Mouse (Mus musculus) neutrophil, adult 83 days (primary cell): ENCODE measurements around the gene Zpr1. TPM values are rescaled to one million over a fixed set of nuclear protein-coding genes. Genes with fewer than 3 reads are reported as not detected.

Experiments used
- total RNA-seq, 2 experiments: library from RNA; stranded (reverse); gene quantifications; one replicate each; pipeline ENCODE4 v1.2.4; 2023

Gene Zpr1
- total RNA-seq: 10 to 100 TPM; 24.6 to 25.6 TPM

GRCm38 (mm10) chr9:46272677-46273454 lies at the start of gene Zpr1:
Gene Zpr1, plus strand, starts transcription at chr9:46273064.

GRCm38 (mm10) chr9:46228491-46228890 lies 44.4 kb upstream of the Zpr1 start, which contains the start of gene Apoa1:
Gene Apoa1, plus strand, starts transcription at chr9:46228580.

DNA sequence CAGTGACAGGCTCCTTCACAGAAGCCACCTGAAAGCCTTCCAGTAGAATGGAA lies 37.4 kb upstream of the Zpr1 start, which contains the start of gene Apoc3:
Gene Apoc3, minus strand, starts transcription at position 41 of the 53 bp plus-strand sequence.

DNA sequence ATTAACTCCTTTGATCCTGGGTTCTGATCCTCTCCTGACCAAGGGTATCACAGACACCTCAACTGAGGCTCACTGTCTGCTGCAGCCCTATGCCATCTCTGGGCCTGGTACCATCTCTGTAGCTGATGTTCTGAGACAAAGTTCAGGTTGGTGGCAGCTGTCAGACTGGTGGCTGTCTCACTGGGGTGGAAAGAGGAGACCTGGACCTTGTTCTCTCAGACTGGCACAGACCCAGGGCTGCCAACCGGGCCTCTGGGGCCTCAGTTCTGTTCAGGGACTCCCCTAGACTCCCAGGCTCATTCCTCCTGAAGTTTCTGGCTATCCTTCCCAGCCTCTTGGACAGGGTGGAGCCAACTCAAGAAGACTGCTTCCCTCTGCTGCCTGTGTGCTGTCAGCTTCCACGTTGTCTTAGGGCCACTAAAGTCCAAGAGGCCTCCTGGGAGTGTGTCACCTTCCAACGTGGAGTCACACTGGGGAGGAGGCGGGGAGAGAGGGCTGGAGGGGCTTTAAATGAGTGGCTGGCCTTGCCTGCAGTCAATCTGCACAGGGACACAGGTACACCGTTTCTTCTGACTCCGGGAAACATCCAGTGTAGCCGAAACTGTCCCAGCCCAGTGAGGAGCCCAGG lies 32.2 kb upstream of the Zpr1 start, which contains the start of gene Apoa4:
Gene Apoa4, plus strand, starts transcription at position 171 of the 628 bp plus-strand sequence.

DNA sequence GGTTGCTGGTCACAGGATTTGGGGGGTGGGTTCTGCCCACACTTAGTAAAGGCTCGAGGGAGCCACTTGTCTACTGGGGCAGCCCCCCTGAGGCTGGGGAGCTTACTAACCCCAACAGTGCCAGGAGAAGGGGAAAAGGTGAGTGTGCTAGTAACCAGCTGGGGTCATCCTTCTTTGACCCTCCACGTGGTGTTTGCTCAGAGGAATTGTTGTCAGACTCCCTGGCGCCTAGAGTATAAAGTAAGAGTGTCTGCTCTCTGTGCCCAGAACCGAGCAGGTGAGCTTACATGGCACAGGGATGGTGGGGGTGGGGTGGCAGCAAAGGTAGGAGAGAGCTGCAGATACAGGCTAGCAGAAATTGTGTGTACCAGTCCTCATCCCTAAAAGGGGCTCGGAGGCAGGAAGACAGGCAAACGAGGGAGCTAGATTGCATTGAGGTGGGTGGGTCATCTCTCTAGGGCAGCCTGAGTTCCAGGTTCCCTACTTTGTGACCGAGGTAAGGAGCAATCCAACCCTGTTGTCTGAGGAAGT lies 4.5 kb upstream of the Zpr1 start, which contains the start of gene Apoa5:
Gene Apoa5, plus strand, starts transcription at position 291 of the 531 bp plus-strand sequence.

DNA sequence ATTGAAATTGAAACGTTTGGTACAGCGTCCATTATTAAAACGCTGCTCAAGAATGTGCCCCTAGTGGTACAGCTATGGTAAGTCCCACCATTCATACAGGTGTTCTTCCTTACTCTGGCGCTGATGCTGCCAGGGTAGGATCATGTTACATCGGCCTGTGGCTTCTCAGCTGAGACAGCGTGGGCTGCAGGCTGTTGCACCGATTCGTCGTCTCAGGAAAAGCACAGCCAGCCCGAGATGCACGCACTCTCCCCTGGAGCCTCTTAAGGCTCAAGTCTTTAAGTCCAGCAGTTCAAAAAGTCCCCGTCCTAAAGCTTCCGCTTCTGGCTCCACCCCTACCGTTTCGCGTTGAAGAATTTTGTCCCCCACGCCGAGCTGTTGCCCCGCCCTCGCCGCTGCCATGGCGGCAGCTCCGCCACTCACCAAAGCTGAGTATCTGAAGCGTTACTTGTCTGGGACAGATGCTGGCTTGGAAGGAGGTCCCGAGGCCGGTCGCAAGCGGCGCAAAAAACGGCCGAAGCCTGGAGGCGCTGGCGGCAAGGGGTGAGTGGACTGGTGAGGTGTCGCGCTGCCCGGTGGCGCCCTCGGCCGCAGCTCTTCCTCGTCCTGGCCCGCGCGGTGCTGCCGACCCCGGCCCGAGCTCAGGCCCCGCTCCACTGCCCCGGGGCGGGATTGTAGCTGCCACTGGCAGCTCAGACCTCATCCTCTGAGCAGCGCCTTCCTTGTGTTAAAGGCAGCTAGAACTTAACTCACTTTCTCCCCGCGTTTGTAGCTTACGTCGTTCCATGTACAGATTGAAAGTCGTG lies 10.0 kb downstream of the Zpr1 start, which contains the start of gene Bud13:
Gene Bud13, plus strand, starts transcription at position 378 of the 806 bp plus-strand sequence.

GRCm38 (mm10) chr9:46319886-46320285 lies 47.0 kb downstream of the Zpr1 start, which contains the start of gene 4931429L15Rik:
Gene 4931429L15Rik, minus strand, starts transcription at chr9:46319986.

Other genes with a start within 250 kb of the Zpr1 start
- not detected for gene Apoa1, start 44.5 kb upstream of the Zpr1 start, total RNA-seq
- not detected for gene Apoc3, start 37.4 kb upstream of the Zpr1 start, total RNA-seq
- gene Apoa4, start 32.4 kb upstream of the Zpr1 start, total RNA-seq: not detected
- not detected for gene Apoa5, start 4.4 kb upstream of the Zpr1 start, total RNA-seq
- 10 to 100 TPM; 14.3 to 15.4 TPM for gene Bud13, start 9.9 kb downstream of the Zpr1 start, total RNA-seq
- not detected for gene 4931429L15Rik, start 46.9 kb downstream of the Zpr1 start, total RNA-seq